Mouse (Mus musculus): ENCODE results near the gene Hfe.

DNA sequence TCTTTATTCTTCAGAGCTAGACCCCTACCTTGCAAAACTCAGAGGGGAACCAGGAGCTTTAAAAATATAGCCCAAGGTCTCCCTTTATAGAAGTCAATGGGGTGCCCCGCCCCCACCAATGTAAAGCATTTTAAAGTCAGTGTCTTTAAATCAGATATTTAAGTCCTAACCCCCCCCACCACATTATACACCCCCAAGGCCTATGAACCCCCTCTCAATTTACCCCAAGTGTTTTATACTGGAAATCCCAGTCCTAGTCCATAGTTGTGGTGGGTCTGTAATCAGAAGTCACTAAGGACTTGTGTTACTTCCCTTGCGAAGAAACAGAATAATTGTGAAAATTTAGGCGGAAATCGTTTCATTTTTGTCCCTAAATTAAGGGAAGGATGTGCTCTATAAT lies 27.4 kb upstream of the Hfe start:
- no peak for TF ChIP-seq CTCF (conservative IDR thresholded peaks at IDR 0.05; ENCODE audit: low read length)
- TF ChIP-seq NANOG (IDR thresholded peaks at IDR 0.05; ENCODE audit: borderline replicate concordance, low read length) = no peak
